Mouse (Mus musculus): ENCODE measurements around the gene Timm13.

The Timm13 gene

GRCm38 (mm10) chr10:80932700-80933420 lies 32.1 kb upstream of the Timm13 start:
- DNase-seq (ENCODE audit: low spot score): no peak

- no peak for DNase-seq (ENCODE audit: low spot score)
These were observed 31.4 kb upstream of the Timm13 start for GRCm38 (mm10) chr10:80932206-80932605.

- no peak for DNase-seq (ENCODE audit: low spot score)
These were observed 30.9 kb upstream of the Timm13 start for GRCm38 (mm10) chr10:80931695-80932094.

GRCm38 (mm10) chr10:80931153-80931671 lies 30.4 kb upstream of the Timm13 start:
- no peak for DNase-seq (ENCODE audit: low spot score)

GRCm38 (mm10) chr10:80930361-80931152 lies 29.8 kb upstream of the Timm13 start:
- DNase-seq (ENCODE audit: low spot score): no peak

- DNase-seq (ENCODE audit: low spot score): peak; percentile 97
These were observed 28.8 kb upstream of the Timm13 start, which contains the start of gene Gadd45b for GRCm38 (mm10) chr10:80929299-80930226. Gene Gadd45b (plus strand): TSS chr10:80930073.

GRCm38 (mm10) chr10:80928586-80929298 lies 28.0 kb upstream of the Timm13 start:
- DNase-seq (ENCODE audit: low spot score): peak; percentile 86

- DNase-seq (ENCODE audit: low spot score): no peak
These were observed 24.7 kb upstream of the Timm13 start for GRCm38 (mm10) chr10:80925472-80925871.

GRCm38 (mm10) chr10:80921923-80922322 lies 21.2 kb upstream of the Timm13 start:
- no peak for DNase-seq (ENCODE audit: low spot score)

GRCm38 (mm10) chr10:80917779-80918434 lies 17.1 kb upstream of the Timm13 start, which contains the start of gene Lmnb2:
Gene Lmnb2 (minus strand): TSS chr10:80918245.
- DNase-seq (ENCODE audit: low spot score): peak; percentile 68

- DNase-seq (ENCODE audit: low spot score): no peak
These were observed 16.6 kb upstream of the Timm13 start for GRCm38 (mm10) chr10:80917336-80917778.

- no peak for DNase-seq (ENCODE audit: low spot score)
These were observed 15.0 kb upstream of the Timm13 start for GRCm38 (mm10) chr10:80915736-80916135.

GRCm38 (mm10) chr10:80915260-80915659 lies 14.5 kb upstream of the Timm13 start:
- no peak for DNase-seq (ENCODE audit: low spot score)

GRCm38 (mm10) chr10:80914253-80914656 lies 13.5 kb upstream of the Timm13 start:
- DNase-seq (ENCODE audit: low spot score): no peak

GRCm38 (mm10) chr10:80913364-80914011 lies 12.7 kb upstream of the Timm13 start:
- no peak for DNase-seq (ENCODE audit: low spot score)

GRCm38 (mm10) chr10:80911891-80912290 lies 11.1 kb upstream of the Timm13 start:
- DNase-seq (ENCODE audit: low spot score): no peak

GRCm38 (mm10) chr10:80911354-80911753 lies 10.6 kb upstream of the Timm13 start:
- DNase-seq (ENCODE audit: low spot score): no peak

- no peak for DNase-seq (ENCODE audit: low spot score)
These were observed 8.8 kb upstream of the Timm13 start for GRCm38 (mm10) chr10:80909375-80910162.

GRCm38 (mm10) chr10:80904709-80905108 lies 3.9 kb upstream of the Timm13 start:
- DNase-seq (ENCODE audit: low spot score): no peak
